Mouse (Mus musculus): ENCODE results near the gene Prrt2. TPM values are rescaled to one million over a fixed set of nuclear protein-coding genes. Genes with fewer than 3 reads are reported as not detected.
A peak's percentile ranks its signal among the peaks of the same experiment; 100 is the strongest.

Prrt2 gene
- 0.36 TPM for polyA plus RNA-seq (2021)

DNA sequence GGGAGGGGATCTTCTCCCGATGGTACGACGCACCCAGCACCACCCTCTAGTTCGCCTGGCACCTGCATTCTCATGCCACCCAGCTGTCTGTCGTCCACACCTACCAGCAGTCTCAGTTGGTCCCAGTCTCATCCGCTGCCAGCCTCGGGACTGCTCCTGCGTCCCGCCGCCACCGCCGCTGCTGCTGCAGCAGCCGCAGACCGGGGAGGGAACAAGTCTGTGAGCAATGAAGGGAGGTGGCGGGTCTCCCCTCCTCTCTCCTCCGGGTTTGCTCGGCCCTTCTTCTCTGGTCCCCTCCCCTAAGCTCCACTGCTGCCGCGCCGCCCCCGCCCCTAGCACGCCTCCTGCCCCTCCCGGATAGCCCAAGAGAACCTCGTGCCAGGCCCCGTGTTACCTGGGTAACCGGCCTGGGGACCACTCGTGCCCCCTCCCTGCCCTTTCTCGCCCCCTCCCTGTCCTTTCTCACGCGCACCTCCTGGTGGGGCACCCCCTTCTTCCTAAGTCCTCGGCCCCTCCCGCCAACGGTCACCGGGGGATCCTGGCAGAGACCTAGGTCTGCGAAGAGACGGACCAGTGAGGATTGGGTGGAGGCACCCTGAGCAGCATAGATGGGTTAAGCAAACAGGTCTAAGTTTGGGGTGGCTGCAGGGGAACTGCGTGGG lies at the start of gene Prrt2, which contains the start of gene Gm42742:
Gene Prrt2, minus strand, starts transcription at position 311 of the 662 bp plus-strand sequence.
Gene Gm42742, minus strand, starts transcription at position 197 of the 662 bp plus-strand sequence.
- ChIA-PET CTCF (no interaction called here), POLR2A (no interaction called here)
- ATAC-seq, result no peak
- in situ Hi-C loops (cut with MboI; ENCODE audit: low pct_unique_long_range_greater_than_20kb), result no loop called here
- TF ChIP-seq CTCF (IDR thresholded peaks at IDR 0.05), result no peak
- DNase-seq (ENCODE audit: low read depth, low spot score), result no peak
- H3K27me3 ChIP-seq, result no peaks in the 10 kb centered on the region

- H3K27me3 ChIP-seq, result no peaks in the 10 kb centered on the region
- TF ChIP-seq CTCF (IDR thresholded peaks at IDR 0.05), result no peak
- ATAC-seq (no peak), DNase-seq (ENCODE audit: low read depth, low spot score) (no peak)
- in situ Hi-C loops (cut with MboI; ENCODE audit: low pct_unique_long_range_greater_than_20kb), result no loop called here
- ChIA-PET CTCF (no interaction called here), POLR2A (no interaction called here)
These were observed 45.3 kb upstream of the Prrt2 start for GRCm38 (mm10) chr7:127066317-127066716.

DNA sequence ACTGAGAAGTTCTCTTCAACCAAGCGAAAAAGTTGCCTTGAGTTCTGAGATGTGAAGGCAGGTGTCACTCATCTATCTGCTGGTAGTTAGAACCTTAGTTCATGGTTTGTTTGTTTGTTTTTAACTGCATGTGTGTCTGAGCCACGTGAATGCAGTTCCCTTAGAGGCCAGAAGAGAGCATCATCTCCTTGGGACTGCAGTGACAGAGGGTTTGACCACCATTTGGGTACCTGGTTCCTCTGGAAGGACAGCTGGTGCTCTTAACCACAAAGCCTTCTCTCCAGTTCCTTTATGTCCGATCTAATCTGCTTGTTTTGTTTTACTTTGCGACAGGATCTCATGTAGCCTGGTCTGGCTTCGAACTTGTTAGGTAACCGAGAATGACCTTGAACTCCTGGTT lies 44.5 kb upstream of the Prrt2 start:
- no peak for TF ChIP-seq CTCF (IDR thresholded peaks at IDR 0.05)
- POLR2A ChIA-PET, result no interaction called here
- no peak for ATAC-seq
- CTCF ChIA-PET, result no interaction called here
- in situ Hi-C loops (cut with MboI; ENCODE audit: low pct_unique_long_range_greater_than_20kb), result no loop called here
- no peaks in the 10 kb centered on the region for H3K27me3 ChIP-seq
- no peak for DNase-seq (ENCODE audit: low read depth, low spot score)

- no peak for TF ChIP-seq CTCF (IDR thresholded peaks at IDR 0.05)
- DNase-seq (ENCODE audit: low read depth, low spot score), result no peak
- CTCF ChIA-PET, result no interaction called here
- peaks cover 4% of the 10 kb centered on the region for H3K27me3 ChIP-seq
- POLR2A ChIA-PET, result no interaction called here
- ATAC-seq, result no peak
- in situ Hi-C loops (cut with MboI; ENCODE audit: low pct_unique_long_range_greater_than_20kb), result loop anchor here (5.0 kb wide), 1 partner anchor 37 kb away; the partner anchor contains the start of gene AI467606
These were observed 34.1 kb upstream of the Prrt2 start for GRCm38 (mm10) chr7:127055026-127055585.

DNA sequence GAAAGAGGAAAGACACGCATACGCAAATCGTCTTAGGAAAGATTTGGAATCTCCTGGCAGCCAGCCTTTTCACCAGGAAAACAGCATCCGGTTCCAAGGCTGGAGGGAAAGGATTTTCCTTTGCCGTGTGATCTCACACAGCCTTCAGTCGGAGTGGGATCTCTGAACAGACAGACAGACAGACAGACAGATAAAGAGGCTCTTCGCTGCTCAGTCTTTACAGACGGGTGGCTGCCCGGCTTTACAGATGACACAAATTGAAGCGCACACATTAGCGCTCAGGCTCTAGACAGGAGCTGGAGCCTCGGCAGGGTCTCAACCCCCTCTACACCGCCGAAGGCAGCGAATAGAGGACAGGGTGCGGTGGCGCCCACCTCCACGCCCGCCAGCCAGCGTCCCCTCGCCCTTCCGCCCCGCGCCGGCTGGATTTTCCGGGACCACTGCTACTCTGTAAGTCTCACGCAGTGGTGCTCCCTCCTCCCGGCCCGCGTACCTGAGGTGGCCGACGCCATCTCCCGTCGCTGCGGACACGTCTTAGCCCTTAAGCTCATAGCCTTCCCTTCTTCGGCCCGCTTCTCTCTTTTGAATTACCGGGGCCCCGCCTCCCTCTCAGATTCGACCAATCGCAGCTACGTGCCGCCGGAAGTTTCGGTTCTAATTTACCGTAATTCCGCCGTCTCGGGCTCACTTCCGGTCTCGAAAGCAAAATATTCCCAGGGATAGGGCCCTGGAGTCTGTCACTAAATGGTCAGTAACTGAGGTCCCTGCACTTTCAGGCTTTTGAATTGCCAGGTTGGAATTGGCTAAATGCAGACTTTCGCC lies 21.1 kb upstream of the Prrt2 start, which contains the start of gene Kif22:
Gene Kif22, minus strand, starts transcription at position 621 of the 822 bp plus-strand sequence.
- no peak for TF ChIP-seq CTCF (IDR thresholded peaks at IDR 0.05)
- DNase-seq (ENCODE audit: low read depth, low spot score) (peak; percentile 50), ATAC-seq (peak; percentile 84)
- CTCF ChIA-PET, result interaction anchor here (1.1 to 1.6 kb wide), 3 partner anchors 13 to 68 kb away, joined by 3 to 4 read pairs (median 3); no protein-coding TSS in a partner anchor
- POLR2A ChIA-PET, result interaction anchor here (0.8 to 1.9 kb wide), 5 partner anchors 10 to 29 kb away, joined by 3 to 5 read pairs (median 3); no protein-coding TSS in a partner anchor
- H3K27me3 ChIP-seq, result no peaks in the 10 kb centered on the region
- in situ Hi-C loops (cut with MboI; ENCODE audit: low pct_unique_long_range_greater_than_20kb), result no loop called here

- in situ Hi-C loops (cut with MboI; ENCODE audit: low pct_unique_long_range_greater_than_20kb), result no loop called here
These were observed 10.2 kb upstream of the Prrt2 start for GRCm38 (mm10) chr7:127031244-127031643.

GRCm38 (mm10) chr7:127030172-127030571 lies 9.2 kb upstream of the Prrt2 start:
- POLR2A ChIA-PET, result interaction anchor here (0.8 kb wide), 1 partner anchor 12 kb away, joined by 3 read pairs; the partner anchor contains the start of gene Kif22
- TF ChIP-seq CTCF (IDR thresholded peaks at IDR 0.05), result no peak
- DNase-seq (ENCODE audit: low read depth, low spot score), result no peak
- CTCF ChIA-PET, result interaction anchor here (0.8 to 2.1 kb wide), 2 partner anchors 12 to 38 kb away, joined by 3 to 4 read pairs; partner anchors contain the start of gene Kif22
- no peaks in the 10 kb centered on the region for H3K27me3 ChIP-seq
- in situ Hi-C loops (cut with MboI; ENCODE audit: low pct_unique_long_range_greater_than_20kb), result no loop called here
- no peak for ATAC-seq

More at GRCm38 (mm10) chr7:127031244-127031643, 10.2 kb upstream of the Prrt2 start:
- CTCF ChIA-PET, result interaction anchor here (1.4 kb wide), 1 partner anchor 14 kb away, joined by 3 read pairs; the partner anchor contains the start of gene Pagr1a
- ATAC-seq (no peak), DNase-seq (ENCODE audit: low read depth, low spot score) (no peak)
- H3K27me3 ChIP-seq, result no peaks in the 10 kb centered on the region
- no peak for TF ChIP-seq CTCF (IDR thresholded peaks at IDR 0.05)
- POLR2A ChIA-PET, result interaction anchor here (1.4 kb wide), 1 partner anchor 11 kb away, joined by 3 read pairs; the partner anchor contains the start of gene Kif22

- ATAC-seq, result no peak
- CTCF ChIA-PET, result interaction anchor here (1.0 to 1.8 kb wide), 3 partner anchors 43 to 83 kb away, joined by 3 to 4 read pairs (median 3); no protein-coding TSS in a partner anchor
- no peaks in the 10 kb centered on the region for H3K27me3 ChIP-seq
- in situ Hi-C loops (cut with MboI; ENCODE audit: low pct_unique_long_range_greater_than_20kb), result no loop called here
- no peak for DNase-seq (ENCODE audit: low read depth, low spot score)
- no peak for TF ChIP-seq CTCF (IDR thresholded peaks at IDR 0.05)
- POLR2A ChIA-PET, result interaction anchor here (0.7 to 5.6 kb wide), 5 partner anchors 11 to 62 kb away, joined by 3 to 31 read pairs (median 5); partner anchors contain the start of genes Kif22, Pagr1a and Pagr1b
These were observed 6.9 kb upstream of the Prrt2 start for GRCm38 (mm10) chr7:127027885-127028284.

DNA sequence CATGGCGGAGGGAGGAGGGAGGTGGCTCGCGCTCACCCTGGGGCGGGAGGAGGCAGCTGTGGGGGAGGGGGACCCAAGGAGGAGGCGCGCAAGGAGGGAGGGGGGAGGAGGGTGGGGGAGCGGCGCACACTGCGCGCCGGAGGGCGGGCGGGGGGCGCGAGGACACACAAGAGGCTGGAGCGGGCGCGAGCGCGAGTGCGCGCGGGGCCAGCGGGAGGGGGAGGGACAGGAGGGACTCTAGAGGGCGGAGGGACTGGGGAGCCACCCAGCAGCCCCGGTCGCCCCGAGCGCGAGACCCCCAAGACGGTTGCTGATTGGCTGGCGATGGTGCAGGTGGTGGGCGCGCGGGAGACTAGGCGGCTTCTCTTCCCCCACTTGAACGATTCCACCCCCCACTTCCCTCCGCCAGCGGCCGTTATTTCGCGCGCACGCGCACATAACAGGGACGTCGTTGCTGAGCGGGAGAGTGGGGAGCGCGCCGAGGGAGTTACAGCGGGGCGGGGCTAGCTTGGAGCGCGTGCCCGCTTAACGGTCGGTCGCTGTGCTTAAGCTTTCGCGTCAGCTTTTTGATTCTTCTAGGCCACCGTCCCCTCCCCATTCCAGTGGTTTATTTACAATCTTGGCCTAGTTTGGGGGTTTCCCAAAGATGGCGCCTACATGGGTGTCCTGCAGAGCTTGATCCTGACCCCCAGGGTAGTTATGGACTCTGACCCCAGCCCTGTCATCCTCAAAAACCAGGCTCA lies 6.1 kb upstream of the Prrt2 start, which contains the start of gene Maz:
Gene Maz, minus strand, starts transcription at position 54 of the 743 bp plus-strand sequence.
- no peaks in the 10 kb centered on the region for H3K27me3 ChIP-seq
- ChIA-PET POLR2A (interaction anchor here (0.7 to 5.6 kb wide), 4 partner anchors 10 to 44 kb away, joined by 3 to 31 read pairs (median 5); partner anchors contain the start of genes Kif22, Pagr1a and Pagr1b), CTCF (interaction anchor here (1.0 to 1.8 kb wide), 2 partner anchors 44 to 77 kb away, joined by 3 to 4 read pairs; no protein-coding TSS in a partner anchor)
- peak; percentile 87 for DNase-seq (ENCODE audit: low read depth, low spot score)
- peak; percentile 44 for ATAC-seq
- in situ Hi-C loops (cut with MboI; ENCODE audit: low pct_unique_long_range_greater_than_20kb), result no loop called here
- TF ChIP-seq CTCF (IDR thresholded peaks at IDR 0.05), result no peak
